Mouse (Mus musculus): ENCODE results near the gene Eif4enif1.

The Eif4enif1 gene

DNA sequence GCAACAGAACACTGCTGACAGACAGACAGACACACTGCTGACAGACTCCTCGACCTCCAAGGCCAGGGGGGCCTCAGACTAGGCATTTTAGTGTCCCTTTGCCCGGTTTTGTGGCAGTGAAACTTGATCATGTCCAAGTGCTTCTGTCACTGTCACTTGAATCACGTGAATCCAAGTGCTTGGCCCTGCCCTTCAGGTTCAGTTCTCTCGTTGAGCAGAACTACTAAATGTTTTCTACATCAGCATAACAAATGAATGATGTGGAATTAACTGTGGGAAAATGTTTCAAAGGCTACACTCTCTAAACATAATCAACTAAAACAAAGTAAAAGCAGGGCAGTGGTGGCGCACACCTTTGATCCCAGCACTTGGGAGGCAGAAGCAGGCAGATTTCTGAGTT lies 76.2 kb downstream of the Eif4enif1 start:
- DNase-seq, result no peak

DNA sequence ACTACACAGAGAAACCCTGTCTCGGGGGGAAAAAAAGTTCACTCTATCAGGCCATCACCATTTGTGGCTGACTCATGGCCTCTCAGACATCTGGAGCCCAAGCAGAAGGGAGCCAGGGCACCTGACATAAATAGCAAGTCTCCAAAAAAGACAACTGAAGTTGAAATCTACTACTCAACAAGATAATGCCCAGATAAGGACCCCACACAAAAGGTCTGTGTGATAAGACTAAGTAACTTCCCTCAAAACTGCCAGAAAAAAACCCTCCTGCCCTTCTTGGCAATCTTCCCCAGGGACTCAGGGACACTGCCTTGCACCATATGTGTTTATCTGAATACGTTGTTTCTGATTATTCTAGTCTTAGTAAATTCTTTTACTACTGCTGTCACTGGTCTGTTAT lies 77.5 kb downstream of the Eif4enif1 start:
- no peak for DNase-seq

DNA sequence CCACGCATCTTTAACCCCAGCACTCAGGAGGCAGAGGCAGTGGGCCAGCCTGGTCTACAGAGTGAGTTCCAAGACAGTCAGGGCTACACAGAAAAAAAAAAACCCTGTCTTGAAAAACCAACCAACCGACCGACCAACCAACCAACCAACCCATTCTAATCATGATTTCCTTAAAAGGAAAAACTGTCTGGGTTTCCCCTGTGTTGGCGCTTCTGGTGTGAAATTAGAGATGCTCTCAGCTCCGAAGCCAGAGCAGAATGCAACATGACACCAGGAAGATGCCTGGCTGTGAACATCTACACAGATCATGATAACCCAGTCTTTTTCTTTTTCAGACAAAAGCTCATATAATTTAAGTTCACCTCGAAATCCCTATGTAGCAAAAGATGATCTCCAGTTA lies 80.7 kb downstream of the Eif4enif1 start:
- DNase-seq, result no peak

DNA sequence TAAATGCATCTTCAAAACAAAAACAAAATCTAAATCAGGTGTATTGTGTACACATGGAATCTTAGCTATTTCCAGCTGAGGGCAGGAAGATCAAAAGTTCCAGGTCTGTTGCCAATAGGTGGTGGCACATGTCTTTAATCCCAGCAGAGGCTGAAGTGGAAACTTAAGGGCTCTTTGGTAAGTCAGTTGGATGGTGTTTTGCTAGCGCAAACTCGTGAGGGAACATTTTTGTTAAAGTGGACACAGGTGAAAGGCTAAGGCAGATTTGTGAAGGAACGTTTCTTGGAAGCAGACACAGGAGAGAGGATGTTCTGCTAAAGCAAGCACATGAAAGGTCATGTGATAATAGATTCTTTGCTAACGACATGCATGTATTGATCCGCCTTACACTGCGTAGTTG lies 81.5 kb downstream of the Eif4enif1 start:
- no peak for DNase-seq

DNA sequence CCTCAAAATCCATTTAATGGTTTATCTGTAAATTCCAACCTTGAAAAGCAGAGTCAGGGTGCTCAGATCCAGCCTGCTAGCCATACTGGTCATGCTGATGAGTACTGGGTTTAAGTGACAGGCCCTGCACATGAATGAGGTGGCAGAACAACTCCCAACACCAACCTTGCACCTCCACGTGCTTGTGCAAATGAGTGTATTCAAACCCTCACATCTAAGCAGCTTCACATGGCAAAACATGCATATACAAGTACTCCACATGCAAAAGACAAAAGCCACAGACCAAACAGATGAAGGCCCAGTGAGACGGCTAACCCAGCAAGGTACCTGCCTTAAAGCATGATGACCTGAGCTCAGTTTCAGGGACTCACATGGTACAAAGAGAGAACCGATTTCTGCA lies 83.7 kb downstream of the Eif4enif1 start:
- DNase-seq, result no peak

DNA sequence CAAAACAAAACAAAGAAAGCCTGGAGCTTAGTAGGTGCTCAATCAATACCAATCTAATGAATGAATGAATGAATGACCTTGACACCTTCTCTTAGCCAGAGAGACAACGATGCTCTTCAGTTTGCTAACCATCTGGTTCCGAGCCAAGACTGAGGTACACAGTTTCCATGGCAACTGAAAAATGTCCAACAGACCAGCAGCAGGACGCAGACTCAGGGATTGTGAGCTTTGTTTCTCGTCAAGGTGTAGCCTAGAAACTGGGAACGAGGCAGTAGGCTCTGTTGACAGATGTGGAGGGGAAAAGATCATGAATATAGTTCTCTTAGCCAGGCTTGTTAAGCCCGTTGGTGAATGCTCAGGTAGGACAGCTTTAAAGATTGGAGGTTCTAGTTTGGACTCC lies 84.9 kb downstream of the Eif4enif1 start:
- DNase-seq, result no peak

DNA sequence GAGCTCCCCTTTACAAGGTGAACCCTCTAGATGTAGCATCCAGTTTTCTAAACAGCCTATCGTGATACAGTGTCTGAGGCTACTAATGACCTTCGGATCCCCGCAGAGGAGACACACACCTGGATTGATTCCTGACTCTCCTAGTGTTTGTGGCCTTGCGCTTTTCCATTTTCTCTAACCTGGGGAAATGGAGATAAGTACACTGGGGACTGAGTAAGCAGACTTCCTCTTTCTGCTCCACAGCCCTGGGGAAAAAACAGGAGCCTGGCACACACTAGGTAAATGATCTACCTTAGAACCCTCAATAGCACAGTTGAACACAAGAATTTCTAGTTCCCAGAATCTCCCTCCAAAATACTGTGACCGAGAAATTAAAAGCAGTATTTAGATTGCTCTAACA lies 85.7 kb downstream of the Eif4enif1 start:
- DNase-seq, result no peak

DNA sequence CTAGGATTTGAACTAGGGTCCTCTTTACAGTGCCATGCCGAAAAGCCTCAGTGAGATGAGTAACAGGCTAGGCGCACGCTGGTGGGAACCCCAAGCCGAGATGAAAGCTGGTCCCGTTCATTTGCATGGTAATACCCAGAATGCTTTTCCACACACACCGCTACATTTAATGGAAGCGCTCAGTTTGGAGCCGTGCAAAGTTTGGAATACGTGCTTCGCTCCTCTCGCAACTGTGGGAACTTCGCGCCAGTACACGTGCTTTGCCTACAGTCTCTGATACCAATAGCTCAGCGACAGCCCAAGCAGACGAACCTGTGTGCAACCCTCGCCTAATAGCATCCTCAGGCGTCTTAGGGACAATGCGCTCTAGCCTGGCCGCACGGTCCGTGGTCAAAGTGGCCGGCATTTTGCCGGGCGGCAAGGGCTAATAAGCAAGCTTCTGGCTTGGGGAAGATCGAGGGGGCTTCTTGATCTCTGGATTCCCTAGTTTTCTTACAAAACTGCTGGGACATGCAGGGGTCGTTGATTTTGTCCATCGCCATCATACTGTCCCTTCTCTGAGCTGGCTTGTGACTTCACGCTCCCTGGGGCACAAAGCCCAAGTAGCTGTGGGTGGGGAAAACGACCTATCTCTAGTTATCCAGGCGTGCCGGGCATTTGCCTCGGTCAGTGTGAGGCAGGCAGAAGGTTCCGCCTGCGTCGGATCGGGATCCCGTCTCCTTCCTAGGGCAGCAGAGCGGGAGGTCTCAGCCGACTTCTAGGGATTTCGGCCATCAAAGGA lies 86.5 kb downstream of the Eif4enif1 start, which contains the start of gene Patz1:
TSS of gene Patz1 (plus strand) at position 354 of the 781 bp plus-strand sequence.
- peak; percentile 39 for DNase-seq

DNA sequence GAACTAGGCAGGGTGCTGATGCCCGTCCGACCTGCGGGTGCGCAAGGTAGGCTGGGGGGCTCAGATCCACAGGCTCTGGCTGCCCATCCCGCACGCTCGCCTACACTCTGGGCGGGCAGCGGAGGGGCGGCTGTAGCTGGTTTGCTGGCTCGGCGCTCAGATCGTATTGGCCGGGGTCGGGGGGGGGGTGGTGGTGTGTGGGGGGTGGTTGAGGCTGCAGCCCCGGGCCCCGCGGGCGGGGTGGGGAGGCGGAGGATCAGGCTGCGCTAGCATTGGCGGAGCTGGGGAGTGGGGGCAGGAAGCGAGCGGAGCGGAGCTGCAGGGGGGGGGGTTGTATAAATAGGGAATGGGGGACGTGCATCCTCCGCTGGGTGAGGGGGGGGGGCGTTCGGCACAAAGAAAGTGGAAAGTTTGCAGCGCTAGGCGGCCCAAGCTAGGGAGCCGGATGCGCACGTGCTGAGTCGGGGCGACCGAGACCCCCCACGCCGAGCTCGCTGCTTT lies 87.2 kb downstream of the Eif4enif1 start:
- DNase-seq, result peak; percentile 81

DNA sequence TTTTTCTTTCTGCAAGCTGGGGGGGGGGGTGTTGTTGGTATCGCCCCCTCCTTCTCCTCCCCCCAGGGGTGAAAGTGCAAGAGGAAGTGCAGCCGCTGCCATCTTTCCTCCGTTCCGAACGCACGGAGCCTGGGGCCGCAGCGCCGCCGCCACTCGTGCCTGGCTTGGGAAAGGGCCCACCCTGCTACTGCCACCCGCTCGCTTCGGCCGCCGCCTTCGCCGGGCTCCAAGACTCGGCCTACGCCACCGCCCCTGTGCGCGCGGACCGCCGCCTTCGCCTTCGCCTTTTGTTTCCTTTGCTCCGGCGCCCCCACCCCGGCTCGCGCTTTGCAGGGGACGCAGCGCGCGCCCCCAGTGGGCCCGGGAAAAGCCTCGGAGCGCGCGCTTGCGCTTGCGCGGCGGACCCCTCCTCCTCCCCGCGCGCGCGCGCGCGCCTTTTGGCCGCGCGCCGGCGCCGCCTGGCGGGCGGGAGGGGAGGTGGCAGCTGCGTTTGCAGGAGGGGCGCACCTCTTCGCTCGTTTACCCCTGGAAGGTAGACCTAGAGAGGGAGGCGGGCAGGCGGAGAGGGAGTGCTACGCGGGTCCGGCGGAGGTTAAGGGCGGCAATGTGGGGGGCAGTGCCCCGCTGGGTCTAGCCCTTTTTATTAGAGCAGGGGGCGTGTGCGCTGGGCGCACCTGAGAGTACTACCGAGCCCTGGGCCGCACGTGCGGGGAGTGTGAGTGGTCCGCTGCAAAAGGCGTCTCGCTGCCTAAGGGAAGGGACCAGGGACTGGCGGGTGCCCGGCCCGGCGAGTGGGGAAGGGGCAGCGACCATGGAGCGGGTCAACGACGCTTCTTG lies 87.8 kb downstream of the Eif4enif1 start:
- DNase-seq, result peak; percentile 88

DNA sequence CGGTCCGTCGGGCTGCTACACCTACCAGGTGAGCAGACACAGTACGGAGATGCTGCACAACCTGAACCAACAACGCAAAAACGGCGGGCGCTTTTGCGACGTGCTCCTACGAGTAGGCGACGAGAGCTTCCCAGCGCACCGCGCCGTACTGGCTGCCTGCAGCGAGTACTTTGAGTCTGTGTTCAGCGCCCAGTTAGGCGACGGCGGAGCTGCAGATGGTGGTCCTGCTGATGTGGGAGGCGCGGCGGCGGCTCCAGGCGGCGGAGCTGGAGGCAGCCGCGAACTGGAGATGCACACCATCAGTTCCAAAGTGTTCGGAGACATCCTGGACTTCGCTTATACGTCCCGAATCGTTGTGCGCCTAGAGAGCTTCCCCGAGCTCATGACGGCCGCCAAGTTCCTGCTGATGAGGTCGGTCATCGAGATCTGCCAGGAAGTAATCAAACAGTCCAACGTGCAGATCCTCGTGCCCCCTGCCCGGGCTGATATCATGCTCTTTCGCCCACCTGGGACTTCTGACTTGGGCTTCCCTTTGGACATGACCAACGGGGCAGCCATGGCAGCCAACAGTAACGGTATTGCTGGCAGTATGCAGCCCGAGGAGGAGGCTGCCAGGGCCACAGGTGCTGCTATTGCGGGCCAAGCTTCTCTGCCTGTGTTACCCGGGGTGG lies 88.6 kb downstream of the Eif4enif1 start:
- DNase-seq, result peak; percentile 63

DNA sequence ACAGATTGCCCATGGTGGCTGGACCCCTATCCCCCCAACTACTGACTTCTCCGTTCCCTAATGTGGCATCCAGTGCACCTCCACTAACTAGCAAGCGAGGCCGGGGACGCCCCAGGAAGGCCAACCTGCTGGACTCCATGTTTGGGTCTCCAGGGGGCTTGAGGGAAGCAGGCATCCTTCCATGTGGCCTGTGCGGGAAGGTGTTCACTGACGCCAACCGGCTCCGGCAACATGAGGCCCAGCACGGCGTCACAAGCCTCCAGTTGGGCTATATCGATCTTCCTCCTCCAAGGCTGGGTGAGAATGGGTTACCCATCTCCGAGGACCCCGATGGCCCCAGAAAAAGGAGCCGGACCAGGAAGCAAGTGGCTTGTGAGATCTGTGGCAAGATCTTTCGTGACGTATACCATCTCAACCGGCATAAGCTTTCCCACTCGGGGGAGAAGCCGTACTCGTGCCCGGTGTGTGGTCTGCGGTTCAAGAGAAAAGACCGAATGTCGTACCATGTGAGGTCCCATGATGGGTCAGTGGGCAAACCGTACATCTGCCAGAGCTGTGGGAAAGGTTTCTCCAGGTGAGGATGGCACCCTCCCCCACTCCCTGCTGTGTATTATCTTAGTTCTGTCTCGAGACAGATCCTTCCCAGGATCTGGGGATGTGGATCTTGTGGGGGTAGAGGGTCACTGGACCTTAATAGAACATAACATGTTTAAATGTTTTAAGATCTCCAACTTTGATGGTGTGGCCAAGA lies 89.3 kb downstream of the Eif4enif1 start:
- no peak for DNase-seq

DNA sequence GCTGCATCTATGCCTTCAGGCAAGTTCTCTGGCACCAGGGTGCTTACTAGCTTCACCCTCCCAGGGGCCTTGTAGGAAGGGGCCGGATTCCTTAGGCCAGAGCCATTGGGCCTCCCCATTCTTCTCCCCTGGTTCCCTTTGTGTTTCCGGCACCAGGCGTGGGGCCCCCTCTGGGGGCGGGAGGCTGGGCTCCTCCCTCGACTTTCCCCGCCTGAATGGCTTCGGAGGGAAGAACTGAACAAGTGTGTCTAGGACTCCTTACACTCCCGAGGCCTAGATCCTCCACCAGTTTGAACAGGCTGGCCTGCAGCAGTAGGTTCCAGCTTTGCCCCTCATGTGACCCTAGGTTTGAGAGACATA lies 89.8 kb downstream of the Eif4enif1 start:
- DNase-seq, result no peak

DNA sequence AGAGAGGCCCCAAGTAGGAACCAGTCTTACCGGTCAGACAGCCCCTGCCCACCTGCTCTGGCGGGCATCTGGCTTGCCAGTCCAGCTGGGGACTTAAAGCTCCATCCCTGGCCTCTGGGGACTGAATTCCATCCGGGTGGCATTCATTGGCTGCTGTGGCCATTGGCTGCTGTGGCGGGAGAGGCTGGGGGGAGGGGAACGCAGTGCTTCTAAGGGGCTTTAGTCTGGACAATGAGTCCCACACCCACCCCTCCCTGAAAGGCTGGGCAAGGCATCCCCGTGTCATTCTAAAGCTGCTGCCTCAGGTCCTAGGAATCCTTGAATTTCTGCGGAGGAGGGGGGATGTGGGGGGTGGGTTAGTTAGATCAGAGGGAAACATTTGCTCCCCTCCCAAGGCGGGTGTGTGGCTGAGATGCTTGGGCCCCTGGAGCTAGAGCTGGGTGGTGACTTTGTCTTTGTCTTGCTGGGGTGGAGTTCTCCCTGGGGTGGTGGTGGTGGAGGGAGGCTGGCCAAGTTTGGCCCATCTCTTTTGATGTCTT lies 90.6 kb downstream of the Eif4enif1 start:
- DNase-seq, result peak; percentile 52

DNA sequence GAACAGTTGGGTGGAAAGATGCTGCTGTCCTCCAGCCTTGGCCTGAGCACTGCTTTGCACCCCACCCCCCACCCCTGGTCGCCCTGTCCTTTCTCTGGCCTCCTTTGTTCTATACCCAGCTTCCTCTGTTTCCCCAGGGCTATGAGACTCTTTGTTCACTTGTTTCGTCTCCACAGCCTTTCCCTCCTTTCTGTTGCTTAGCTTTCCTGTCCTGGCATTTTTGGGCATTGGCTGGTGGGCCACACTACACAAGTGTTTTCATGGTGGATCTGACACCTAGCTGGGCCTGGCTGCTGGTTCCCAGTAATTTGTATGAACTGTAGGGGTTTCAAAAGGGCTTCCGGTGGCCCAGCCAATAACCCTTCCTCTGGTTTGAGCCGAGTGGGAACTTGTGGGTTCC lies 91.2 kb downstream of the Eif4enif1 start:
- no peak for DNase-seq
